Mouse (Mus musculus) cerebellum, adult (tissue): Measurements from ENCODE around the gene Gbp2b.

Source experiments
- ATAC-seq: cut with Nextera tagmentation; 2 replicates; pipeline ENCODE4 v1.9.2; 2017; ENCODE audit warnings: mild to moderate bottlenecking, moderate library complexity, mixed read lengths; ENCODE audit not compliant: insufficient number of reproducible peaks, low FRiP score, low TSS enrichment

Gbp2b gene

DNA sequence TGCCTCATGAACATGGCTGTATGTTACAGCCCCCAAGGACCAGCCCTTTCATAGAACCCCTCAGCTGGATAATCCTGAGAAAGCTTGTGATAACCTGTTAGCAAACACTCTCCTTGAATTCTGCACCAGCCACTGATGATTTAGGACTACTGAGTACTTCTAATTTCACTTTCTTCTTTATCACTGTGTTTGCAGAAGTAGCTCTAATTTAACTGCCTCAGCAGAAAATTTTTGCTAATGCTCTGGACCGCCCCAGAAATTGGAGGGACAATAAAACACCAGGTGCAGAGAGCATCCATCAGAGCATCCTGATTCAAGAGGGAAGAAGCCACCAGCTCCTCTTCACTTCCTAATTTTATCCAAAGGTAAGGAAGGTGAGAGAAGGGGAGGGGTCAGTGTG lies at the start of gene Gbp2b:
TSS of gene Gbp2b (plus strand) at position 301 of the 400 bp plus-strand sequence.
- no peak for ATAC-seq

DNA sequence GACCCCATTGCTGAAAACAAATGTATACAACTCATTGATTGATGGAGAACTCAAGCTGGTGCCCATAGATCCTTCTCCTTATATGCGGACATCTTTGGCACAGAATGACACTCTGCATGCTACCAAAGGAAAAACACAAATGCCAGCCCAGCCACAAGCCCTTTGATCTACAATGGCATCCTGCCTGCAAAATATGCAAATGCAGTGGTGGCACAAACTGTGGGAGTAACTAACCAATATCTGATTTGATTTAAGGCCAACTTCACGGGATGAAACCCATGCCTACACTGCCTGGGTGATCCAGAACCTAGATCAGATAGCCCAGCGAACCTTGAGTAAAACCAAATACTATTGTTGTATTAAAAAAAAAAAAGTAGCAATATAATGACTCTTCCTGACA lies 48.0 kb upstream of the Gbp2b start:
- no peak for ATAC-seq

GRCm38 (mm10) chr3:142550052-142550676 lies 44.5 kb upstream of the Gbp2b start:
- no peak for ATAC-seq

- no peak for ATAC-seq
Observed at GRCm38 (mm10) chr3:142554601-142555000, 40.0 kb upstream of the Gbp2b start.

- ATAC-seq, result no peak
Observed at GRCm38 (mm10) chr3:142555623-142556022, 39.0 kb upstream of the Gbp2b start.

DNA sequence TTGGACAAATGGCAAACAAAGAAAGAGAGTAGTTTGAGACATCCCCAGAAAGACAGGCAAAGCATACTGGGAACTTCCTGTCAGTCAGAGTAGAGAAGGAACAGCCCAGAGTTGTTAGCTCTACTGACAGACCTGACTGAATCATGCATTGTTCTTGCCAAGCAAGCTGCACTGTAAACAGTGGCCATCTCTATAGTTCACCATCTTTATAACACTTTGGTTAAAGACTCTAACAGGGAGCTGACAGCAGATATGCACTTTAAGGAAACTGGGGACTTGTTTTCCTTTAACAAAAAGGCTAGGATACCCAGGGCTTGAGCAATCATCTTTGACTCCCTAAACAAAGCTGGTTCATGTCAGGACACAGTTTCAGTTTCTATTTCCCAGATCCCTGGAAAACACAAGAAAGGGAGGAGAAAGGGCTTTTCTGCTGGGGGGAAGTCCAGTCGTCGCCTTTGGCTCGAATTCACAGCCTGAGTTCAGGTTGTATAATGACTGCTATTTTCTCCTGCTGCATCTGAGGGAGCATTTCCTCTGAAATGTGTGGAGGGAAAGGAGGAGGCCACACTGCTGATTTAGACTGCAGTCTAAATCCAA lies 34.9 kb upstream of the Gbp2b start, which contains the start of gene Gbp3:
TSS of gene Gbp3 (plus strand) at position 395 of the 597 bp plus-strand sequence.
- no peak for ATAC-seq

GRCm38 (mm10) chr3:142560296-142560948 lies 34.2 kb upstream of the Gbp2b start:
- ATAC-seq, result peak; percentile 77

- no peak for ATAC-seq
Observed at GRCm38 (mm10) chr3:142561045-142561646, 33.5 kb upstream of the Gbp2b start.

GRCm38 (mm10) chr3:142561666-142562065 lies 33.0 kb upstream of the Gbp2b start:
- no peak for ATAC-seq

GRCm38 (mm10) chr3:142567490-142567889 lies 27.2 kb upstream of the Gbp2b start:
- ATAC-seq, result peak; percentile 64

DNA sequence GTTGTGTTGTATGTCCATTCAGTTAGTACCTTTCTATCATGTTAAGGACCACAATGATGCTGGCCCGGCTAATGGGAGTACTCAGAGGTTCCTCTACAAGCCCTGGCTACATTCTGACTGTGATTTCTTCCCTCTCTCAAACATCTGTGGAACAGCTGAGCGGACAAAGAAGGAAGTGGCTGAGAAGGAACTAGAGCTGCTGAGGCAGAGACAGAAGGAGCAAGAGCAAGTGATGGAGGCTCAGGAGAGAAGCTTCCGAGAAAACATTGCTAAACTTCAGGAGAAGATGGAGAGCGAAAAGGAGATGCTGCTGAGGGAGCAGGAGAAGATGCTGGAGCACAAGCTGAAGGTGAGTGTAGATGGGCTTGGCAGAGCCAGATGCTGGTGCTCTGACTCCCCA lies 23.9 kb upstream of the Gbp2b start:
- no peak for ATAC-seq

DNA sequence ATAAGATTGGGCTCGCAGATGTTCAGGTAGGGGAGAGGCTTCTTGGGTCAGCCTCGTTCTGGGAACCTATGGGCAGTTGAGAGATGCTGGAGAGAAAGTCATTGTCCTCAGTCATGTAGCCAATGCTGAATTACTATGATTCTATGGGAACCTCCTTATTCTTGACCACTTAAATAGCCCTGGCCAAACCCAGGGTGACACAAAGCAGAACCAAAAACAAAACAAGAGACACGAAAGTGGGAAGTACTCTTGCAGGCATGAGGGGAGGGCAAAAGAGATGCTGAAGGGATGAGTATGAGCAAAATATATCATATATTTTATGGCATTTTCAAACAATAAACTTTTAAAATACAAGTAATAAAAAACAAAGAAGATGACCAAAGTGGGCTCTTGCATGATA lies 17.5 kb upstream of the Gbp2b start:
- no peak for ATAC-seq

DNA sequence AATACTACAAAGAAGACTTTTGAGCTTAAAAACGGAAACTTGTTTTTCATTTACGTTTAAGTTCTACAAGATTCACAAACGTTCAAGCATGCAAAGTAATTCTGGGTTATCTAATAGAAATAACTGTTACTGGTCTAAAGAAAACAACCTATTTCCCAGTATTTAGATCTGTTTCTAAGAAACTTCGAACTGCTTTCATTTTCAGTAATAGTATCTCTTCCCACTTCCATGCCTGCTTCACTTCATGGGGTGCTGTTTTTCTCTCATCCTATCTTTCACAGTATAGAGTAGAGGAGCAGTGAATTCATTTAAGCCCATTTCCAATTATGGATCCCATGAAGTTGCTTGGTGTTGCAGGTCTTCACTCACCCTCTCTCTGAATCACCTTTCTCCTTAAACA lies 16.3 kb upstream of the Gbp2b start:
- ATAC-seq, result no peak

DNA sequence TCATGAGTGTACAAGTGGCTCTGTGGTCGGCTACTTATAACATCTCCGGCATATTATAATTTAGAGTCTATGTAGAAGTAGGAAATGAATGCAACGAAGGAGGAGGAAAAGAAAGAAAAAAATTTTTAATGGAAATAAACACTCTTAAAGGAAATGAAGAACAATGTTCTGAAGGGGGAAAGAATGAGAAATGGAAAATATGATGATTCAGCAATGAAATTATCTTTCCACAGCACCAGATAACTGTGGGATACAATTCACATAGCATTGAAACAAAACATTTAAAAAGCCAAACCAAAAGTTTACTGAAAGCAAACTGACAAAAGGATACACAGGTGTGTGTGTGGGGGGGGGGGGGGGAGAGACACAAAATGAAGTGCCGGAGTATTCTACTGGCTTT lies 11.6 kb upstream of the Gbp2b start:
- no peak for ATAC-seq

DNA sequence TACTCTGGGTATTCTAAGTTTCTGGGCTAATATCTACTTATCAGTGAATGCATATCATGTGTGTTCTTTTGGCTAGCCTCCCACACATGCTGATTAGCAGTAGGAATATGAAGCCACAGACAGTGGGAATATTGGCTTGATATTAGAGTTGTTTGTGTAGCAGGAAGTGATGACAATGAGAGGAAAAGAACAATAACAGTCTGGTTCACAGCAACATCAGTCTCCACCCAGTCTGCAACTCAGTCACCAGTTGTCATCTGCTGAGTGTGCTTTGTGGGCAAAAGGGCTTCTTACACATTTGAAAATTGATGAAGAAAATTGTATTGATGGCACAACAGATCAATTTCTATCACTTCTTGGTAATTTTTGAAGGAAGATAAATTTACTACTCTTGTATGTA lies 7.3 kb upstream of the Gbp2b start:
- no peak for ATAC-seq

DNA sequence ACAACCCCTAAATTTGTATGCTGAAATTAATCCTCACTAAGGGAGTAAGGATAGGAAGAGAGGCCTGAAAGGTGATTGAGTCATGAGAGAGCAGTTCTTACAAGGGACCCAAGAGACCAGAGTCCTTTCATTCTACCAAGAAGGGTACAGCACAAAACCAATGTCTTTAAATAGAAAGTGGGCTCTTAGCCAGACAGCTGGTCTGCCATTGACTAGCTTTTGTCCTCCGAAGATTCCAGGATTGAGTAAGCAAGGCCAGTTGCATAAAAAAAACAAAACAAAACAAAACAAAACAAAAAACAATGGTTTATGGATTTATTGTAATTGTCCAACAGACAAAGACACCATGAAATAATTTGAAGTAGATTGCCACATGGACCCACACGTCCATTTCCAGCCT lies 5.8 kb upstream of the Gbp2b start:
- no peak for ATAC-seq

GRCm38 (mm10) chr3:142590431-142591067 lies 4.1 kb upstream of the Gbp2b start:
- no peak for ATAC-seq

GRCm38 (mm10) chr3:142597923-142598322 lies 3.3 kb downstream of the Gbp2b start:
- no peak for ATAC-seq

GRCm38 (mm10) chr3:142601675-142602074 lies 7.0 kb downstream of the Gbp2b start:
- ATAC-seq, result no peak

- ATAC-seq, result no peak
Observed at GRCm38 (mm10) chr3:142618658-142619057, 24.0 kb downstream of the Gbp2b start.

- no peak for ATAC-seq
Observed at GRCm38 (mm10) chr3:142619606-142620005, 25.0 kb downstream of the Gbp2b start.
